Mouse (Mus musculus) layer of hippocampus, adult 11-12 months (tissue): Measurements from ENCODE around the gene Csad.

Experiments
- DNase-seq: peaks from one replicate; pipeline ENCODE4 v3.0.0; 2022; ENCODE audit warnings: low spot score

The Csad gene

DNA sequence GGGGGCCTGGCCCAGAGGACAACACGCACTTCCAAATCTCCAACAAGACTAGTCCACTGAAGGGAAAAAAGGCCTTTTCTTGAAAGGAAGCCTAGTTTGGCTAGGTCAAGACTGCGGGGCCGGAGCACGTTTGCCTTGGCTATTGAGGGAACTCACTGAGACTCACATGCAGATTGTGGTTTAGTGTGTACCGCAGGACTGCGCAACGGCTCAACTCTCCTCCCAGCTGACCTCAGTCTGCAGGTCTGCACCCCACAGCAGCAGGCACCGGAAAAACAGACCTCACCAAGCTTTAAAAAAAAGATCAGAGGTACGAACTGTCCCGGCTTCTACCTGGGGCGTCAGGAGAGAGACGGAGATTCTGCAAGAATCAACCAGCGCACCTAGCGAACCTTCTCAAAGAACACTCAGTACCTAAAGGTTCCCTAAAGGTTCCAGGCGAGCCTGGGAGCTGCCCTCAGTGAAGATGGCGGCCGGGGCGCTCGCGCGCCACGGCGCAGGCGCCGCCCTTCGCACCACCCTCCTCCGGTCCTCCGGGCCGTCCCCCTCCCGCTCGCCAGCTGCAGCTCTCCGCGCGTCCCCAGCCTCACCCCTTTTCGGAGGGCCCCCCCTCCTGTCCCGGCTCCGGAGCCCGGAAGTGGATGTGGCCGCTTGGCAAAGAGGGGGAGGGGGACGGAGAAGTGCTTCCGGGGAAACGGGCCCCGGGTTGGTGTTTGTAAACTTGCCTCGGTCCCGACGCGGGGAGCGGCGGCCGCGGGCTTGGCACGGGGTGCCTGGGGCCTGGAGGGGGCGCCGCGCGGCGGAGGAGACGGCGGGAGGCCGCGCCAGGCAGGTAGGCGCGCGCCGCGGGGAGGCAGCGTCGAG is 1.3 kb downstream of the Csad start, which contains the start of gene Zfp740:
Gene Zfp740, plus strand, starts transcription at position 279 of the 864 bp plus-strand sequence.
- DNase-seq = peak; percentile 95

DNA sequence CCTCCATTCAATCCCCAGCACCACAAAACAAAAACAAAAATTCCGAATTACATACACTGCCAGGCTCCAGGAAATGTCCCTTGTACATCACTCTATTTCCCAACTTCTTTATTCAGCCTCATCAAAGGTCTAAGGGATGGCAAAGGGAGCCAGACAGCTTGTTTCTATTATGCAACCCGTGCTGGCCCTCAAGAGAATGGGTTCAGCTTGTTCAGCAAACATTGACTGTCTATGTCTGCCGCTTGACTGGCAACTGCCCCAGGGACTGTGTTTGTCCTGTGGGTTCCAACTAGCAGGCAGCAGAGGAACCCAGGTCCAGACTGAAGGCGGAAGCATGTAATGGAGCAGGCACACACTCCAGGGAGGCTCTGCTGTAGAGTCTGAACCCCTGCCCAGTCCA is 5.7 kb downstream of the Csad start:
- DNase-seq = no peak

DNA sequence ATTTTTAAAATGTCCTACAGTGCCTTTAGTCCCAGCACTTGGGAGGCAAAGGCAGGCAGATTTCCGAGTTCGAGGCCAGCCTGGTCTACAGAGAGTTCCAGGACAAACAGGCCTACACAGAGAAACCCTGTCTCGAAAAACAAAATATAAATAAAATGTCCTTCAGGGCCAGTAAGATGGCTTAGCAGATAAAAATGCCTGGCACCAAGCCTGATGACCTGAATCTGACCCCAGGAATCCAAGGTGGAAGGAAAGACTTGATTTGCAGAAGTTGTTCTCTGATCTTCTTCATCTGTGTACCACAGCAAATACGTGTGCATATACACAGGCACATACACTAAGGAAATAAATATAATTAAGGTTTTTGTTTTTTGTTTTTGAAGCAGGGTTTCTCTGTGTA is 9.2 kb downstream of the Csad start:
- DNase-seq = no peak

DNA sequence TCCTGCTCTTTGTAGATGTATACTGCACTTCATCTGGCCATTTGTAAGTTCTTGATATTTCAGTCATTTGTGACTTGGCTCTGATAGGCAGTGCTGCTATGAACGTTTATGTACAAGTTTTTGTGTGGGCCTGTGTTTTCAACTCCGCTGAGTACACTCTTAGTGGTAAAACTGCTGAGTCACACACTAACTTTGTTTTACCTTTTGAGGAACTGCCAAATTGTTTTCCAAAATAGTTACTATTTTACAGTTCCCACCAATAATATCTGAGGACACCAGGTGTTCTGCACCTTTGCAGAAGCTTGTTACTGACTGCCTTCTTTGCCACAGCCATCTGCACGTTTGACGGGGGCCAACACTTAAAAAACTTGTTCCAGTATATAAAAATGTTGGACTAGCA is 10.1 kb downstream of the Csad start:
- DNase-seq = no peak

DNA sequence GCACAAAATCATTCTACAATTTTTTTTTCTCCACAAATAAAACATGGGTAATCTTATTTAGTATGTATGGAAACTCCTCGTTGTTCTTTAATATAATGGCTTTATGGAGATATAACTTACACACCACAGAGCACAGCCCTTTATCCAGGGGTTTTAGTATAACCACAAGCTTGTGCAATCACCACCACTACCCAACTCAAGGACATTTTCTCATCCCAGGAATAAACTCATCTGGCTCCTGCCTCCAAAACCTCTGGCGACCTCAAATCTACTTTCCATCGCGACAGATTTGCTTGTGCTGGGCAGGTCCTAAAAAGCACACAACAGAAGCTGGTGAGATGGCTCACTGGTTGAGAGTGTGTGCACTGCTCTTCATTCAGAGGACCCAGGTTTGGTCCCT is 10.9 kb downstream of the Csad start:
- no peak for DNase-seq

DNA sequence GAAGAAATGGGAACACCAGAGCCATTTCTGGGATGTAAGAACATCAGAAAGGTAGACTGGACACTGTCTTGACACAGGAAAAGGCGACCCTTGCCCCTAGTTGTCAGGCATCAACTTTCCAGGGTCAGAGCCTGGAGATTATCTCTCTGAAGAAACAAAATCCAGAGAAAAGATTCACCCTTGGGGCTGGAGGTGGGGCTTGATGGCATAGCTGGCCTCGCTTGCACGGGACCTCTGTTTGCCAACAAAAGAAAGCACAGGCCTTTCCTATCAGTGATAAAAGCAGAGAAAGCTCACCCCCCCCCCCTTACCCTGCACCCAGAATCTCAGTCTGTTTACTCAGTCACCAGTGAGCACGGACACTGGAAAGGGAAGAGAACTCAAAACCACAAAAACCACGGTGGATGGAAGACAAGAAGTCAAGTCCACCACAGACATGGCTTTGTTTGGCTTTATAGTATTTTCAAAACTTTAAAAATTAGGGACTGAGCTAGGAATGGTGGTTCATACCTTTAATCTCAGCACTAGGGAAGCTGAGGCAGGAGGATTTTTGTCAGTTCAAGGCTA is 11.6 kb downstream of the Csad start:
- DNase-seq = no peak

DNA sequence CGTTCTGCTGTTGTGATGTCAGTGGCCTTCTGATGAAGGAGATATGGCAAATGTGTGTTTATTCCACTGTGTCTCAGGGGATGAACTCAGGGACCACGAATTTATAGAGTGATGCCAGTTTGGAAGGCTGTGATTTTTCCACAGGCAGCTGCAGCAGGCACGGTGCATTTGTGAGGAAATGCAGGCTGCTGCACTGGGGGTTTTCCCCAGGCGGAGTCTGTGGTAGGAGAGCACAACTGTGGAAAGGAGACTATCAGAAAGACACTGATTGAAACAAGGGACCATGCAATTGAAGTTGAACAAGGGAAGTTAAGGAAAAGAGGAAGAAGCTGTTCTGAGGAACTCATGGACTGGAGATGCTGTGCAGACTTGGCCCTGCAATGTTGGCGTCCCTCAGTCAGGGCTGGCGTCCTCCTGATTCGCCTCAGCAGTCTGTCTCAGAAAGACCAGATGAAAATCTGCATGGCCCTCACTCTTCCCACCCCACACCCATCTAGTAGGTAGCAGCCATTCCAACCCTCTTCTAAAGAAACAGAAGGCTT is 12.2 kb downstream of the Csad start:
- no peak for DNase-seq

DNA sequence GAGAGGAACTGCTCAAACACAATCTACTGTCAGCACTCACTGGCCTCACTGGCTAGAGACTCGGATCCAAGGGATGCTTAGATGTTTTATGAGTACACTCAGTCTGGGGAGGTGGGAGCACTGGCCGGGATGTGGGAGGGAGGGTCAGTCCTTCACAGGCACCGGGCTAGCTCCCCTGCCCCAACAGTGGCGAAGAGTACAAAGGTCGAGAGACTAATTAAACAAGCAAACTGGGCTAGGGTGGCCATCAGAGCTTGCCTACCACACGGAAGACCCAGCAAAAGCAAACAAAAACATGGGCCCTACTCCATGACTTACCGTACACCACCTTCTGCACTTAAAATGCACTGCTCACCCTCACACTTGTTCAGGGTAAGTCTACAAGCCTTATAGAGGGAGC is 12.8 kb downstream of the Csad start:
- no peak for DNase-seq

DNA sequence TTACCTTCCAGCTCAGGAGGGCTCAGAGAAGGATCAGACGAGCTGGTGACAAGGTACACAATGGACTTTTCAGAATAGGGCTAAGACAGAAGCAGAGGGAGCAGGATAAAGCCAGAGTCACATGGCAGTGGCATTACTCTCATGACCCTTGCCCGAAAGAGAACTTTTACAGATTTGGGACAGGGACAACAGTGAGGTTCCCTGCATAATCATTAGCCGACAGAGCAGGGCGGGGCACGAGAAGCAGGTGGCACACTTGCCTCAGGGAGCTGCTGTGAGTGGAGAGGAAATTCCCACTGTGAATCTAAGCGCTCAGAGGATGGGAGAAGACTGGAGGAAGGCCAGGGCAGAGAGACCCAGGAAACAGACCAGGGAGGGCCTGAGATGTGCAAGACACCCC is 15.6 kb downstream of the Csad start:
- DNase-seq = no peak

DNA sequence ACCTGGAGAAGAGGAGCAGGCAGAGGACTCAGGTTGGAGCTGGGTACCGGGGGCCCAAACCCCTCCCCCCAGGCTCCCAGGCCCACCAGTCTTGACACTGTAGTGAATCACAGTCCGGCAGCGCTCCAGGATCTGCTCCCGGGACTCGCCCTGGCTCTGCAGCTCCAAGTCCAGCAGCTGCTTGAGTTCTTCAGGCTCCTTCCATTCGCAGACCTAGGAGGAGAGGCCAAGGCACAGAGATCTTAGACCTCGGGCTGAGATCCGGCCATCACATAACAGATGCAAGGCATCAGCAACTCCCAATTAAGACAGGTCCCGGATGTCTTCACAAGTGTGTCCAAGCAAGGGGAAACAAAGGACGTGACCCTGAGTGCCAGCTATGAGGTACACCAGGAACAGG is 16.4 kb downstream of the Csad start:
- DNase-seq = no peak

DNA sequence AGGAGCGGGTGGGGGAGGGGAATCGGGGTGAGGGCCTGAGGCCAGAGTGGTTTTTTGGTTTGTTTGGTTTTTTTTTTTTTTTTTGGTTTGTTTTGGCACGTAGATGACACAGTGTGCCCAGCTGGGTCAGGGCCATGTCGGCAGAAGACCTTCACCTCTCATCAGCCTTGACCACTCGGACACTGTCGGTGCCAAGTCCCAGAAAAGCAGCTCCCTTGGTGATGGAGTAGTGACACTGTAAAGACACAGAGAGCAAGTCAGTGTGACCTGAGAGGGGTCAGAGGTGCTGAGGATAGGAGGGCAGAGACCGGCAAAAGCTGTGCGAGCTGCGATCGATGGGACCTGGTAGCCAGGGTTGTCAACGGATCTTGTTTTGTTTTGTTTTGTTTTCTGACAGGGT is 18.3 kb downstream of the Csad start:
- DNase-seq = no peak

DNA sequence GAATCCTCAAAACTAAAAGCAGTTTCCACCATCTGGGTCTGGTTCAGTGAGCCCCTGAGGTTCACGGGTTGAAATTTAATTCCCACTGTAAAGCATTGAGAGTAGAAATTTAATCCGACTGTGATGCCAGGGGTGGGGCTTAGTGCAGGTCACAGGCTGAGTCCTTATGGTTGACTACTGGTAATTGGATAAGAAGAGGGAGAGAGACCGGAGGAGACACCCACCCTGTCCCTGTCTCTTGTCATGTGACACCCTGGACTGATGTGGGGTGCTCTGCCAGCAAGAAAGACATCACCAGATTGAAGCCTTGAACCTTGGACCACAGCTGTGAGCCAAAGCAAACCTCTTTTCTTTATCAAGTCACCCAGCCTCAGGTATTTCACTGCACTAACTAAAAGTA is 21.4 kb downstream of the Csad start:
- no peak for DNase-seq

DNA sequence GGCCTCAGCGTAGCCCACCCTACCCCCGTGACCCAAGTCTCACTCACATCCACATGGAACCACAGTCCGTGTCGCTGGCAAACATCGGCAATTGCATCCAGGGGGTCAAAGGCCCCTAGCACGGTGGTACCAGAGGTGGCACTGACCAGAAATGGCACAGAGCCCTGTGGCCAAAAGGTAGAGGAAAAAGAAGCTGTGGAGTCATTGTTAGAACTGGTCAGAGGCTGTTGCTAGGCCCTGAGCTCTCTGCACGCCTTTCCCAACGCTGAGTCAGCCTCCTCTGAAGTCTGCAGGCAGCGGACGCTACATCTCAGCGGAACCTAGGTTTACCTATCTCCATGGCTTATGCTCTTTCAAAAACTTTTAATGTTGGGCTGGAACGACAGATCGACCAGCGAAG is 24.6 kb downstream of the Csad start:
- no peak for DNase-seq

DNA sequence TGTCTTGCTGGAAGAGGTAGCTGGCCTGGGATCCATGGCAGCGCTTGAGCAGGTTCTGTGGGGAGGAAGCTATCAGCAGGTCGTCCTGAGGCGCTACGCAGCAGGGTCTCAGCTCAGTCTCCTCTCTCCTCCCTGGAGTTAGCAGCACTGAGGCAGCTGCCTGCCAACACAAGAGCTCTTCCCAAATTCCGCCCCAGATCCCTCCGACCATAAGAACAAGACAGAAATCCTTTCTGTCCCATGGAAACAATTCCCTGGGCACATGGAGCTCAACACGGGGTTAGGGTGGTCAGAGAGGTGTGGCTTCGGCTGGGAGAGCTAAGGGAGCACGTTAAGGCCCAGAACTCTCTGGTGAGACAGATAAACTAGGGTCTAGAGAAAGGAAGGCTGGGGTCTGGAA is 25.4 kb downstream of the Csad start:
- DNase-seq = no peak

DNA sequence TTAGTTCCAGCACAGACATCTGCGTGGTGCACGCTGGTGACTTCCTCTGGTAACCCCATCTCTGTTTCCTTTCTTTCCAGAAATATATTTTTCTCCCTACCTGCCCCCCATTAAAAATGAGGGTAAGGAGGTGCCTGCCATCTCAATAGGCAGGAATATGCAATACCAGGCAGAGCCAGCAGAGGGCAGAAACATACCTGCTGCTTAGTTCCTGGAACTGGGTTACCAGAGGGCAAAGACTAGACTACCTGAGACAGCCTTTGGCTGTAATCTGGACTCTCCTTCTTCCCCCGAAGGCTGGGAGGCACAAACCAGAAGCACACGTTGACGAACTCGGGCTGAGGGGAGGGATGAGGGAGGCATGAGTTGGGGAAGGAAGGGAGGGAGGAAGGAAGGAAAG is 26.2 kb downstream of the Csad start:
- DNase-seq = peak; percentile 88

DNA sequence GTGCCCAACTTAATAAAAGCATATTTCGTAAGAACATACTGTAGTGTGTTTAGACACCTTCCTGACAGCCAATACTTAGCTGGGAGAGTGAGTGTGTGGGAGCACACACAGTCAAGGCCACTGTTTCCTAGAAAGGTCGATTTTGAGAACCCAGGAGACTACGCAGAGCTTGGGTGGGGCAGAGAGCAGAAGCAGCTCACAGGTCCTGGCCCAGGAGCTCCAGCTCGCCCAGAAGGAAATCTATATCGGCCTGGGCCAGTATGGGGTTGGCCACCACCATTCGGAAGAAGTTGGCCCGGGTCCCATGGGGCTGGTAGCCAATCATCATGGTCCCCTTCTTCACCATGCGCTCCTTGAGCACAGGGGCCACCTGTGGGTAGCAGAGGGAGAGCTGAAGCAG is 27.1 kb downstream of the Csad start:
- no peak for DNase-seq

DNA sequence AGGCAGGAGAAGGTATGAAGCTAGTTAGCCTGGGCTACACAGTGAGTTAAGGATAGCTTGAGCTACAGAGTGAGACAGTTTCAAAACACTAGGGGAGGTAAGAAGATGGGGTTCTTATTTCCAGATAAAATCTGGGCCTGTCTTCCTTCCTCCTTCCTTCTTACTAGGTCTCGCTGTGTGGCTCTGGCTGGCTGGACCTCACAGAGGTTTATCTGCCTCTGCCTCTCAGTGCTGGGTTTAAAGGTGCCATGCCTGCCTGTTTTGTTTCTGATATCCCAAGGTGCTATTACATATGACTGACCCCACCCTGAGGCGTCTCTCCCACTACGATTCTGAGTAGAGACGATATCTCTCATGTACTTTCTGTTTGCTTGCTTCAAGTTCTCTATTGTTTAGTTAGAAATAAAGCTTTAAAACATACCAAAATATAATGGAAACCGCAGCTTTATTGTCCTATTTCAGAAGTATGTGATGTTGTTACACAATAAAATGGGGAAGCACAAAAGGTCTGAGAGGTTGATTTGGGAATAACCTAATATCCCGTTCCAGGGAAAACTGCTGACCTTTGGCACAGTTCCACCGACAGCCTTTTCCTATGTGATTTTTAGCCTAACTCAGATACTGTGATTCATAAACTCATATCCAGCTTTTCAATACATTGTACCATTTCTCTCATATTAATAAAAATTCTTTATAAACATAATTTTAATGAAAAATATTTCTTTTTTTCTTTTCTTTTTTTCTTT is 27.8 kb downstream of the Csad start:
- DNase-seq = no peak

DNA sequence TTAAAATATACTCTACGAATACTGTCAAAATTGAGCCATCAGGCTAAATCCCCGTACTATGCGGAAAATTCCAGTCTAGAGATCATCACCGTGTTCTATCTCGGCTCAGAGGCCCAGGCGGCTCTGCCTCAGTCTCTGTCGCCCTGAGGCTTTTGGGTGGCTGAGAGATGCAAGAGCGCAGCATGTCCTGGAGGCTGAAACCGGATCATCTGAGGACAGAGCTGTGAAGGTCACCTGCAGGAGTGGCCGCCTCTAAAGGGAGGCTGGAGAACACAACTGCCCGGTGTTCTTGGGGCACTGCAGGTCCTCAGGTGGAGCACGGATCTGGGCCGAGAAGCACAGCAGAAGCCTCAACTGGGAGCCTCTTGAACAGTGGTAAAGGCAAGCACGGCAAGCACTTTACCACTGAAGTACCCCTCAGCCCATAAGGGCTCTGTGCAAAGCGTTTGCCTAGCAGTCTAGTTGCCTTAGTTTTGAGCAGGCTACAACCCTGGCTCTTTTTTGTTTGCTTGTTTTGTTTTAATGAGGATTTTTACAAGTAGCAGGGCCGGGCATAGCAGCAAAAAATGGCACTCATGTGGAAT is 28.7 kb downstream of the Csad start:
- DNase-seq = no peak

DNA sequence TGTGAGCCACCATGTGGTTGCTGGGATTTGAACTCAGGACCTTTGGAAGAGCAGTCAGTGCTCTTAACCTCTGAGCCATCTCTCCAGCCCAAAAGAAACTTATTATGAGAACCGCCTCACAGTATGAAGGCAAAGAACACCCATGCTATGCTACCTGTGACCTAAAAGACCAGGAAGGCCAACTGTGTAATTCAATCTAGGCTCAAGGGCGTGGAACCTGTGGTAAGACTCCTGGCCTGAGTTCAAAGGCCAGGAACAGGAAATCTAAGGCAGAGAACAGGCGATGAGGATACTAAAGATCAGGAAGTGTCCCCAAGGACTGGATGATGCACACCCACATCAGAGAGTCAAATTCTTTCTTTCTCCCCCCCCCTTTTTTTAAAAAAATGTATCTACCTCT is 30.9 kb downstream of the Csad start:
- DNase-seq = no peak

DNA sequence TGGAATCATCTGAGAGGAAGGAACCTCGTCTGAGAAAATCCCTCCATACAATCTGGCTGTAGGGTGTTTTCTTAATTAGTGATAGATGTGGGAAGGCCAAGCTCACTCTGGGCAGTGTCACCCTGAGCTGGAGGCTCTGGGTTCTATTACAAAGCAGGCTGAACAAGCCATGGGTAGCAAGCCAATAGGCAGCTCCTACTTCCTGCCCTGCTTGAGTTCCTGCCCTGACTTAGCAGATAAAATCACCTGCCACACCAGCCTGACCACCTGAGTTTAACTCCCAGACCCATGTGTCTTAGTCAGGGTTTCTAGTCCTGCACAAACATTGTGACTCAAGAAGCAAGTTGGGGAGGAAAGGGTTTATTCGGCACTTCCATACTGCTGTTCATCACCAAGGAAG is 35.5 kb downstream of the Csad start:
- DNase-seq = no peak

DNA sequence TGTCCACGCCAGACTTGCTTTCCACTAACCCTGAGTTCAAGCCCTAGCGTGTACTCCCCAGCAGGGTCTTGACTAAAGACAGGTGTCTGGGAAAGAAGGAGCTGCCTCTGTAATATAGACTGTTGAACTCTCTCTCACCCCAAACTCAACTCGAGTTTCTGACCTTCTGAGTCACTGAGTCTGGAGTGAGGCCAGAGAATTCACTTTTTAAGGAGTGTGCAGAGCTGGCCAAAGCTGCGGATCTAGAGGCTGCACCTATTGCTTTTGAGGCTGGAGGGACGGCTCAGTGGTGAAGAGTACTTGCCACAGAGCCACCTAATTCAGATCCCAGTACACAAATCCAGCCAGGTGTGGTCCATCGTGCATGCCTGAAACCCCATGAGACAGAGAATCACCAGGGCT is 36.9 kb downstream of the Csad start:
- DNase-seq = no peak

DNA sequence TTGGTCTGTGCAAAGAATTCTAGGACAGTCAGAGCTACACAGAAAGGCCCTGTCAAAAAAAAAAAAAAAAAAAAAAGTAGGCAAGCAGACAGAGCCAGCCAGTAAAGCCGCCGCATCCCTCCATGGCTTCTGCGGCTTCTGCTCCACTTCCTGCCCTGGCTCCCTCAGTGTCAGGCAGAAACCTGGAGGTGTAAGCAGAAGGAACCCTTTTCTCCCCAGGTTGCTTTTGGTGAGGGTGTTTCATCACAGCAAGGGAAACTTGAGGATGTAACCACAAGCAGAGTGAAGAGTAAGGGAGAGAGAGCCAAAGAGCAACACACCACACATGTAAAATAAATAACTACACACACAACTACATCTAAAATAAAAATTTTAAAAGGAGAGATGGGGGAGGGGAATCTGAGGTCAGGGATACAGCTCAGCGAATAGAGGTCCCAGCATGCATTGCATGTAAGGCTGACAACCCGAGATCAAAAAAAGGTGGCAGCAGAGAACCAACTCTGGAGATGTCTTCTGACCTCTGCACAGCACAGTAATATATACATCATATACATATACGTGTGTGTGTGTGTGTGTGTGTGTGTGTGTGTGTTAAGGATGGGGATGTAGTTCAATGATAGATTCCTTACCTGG is 38.9 kb downstream of the Csad start:
- DNase-seq = no peak
